Mouse (Mus musculus) kidney, adult 2 months (tissue): ENCODE measurements around the gene Dpm1. TPM values are rescaled to one million over a fixed set of nuclear protein-coding genes. Genes with fewer than 3 reads are reported as not detected.

Source experiments
- DNase-seq: peaks from one replicate; pipeline ENCODE4 v3.0.0; 2021
- H3K27ac ChIP-seq: fragments of 200-500 bp; 2 replicates; pipeline ENCODE4 v1.5.1; 2012; ENCODE audit warnings: low read depth, low read length, control low read depth, inconsistent platforms; ENCODE audit not compliant: insufficient read depth
- H3K27me3 ChIP-seq: fragments of 200-500 bp; replicated peaks from 2 replicates; pipeline ENCODE4 v1.6.1; 2012; ENCODE audit warnings: mild to moderate bottlenecking, moderate library complexity, low read length, inconsistent platforms; ENCODE audit not compliant: control insufficient read depth, insufficient read depth
- H3K36me3 ChIP-seq: fragments of 200-500 bp; 2 replicates; pipeline ENCODE4 v1.6.1; 2012; ENCODE audit warnings: mild to moderate bottlenecking, moderate library complexity, low read length, inconsistent platforms; ENCODE audit not compliant: control insufficient read depth, insufficient read depth
- H3K4me1 ChIP-seq: fragments of 200-500 bp; 2 replicates; pipeline ENCODE4 v1.6.1; 2011; ENCODE audit warnings: low read length; ENCODE audit not compliant: control insufficient read depth, insufficient read depth
- H3K4me3 ChIP-seq: fragments of 200-500 bp; 2 replicates; pipeline ENCODE4 v1.5.1; 2011; ENCODE audit warnings: mild to moderate bottlenecking, low read depth, low read length, control low read depth; ENCODE audit not compliant: insufficient read depth
- CTCF ChIP-seq: fragments of 200-500 bp; conservative IDR thresholded peaks from 2 replicates; pipeline ENCODE4 v1.5.1; 2011; ENCODE audit warnings: low read depth, mild to moderate bottlenecking, control low read depth, low read length, moderate library complexity, mixed read lengths; ENCODE audit not compliant: insufficient read depth, insufficient read length
- POLR2A ChIP-seq: fragments of 200-500 bp; IDR thresholded peaks from one replicate; pipeline ENCODE4 v1.6.1; 2011; ENCODE audit warnings: low read depth, low read length, control low read depth
- WGBS: fragments of 180-500 bp; shearing (Covaris S2); methylation state at CpG from one replicate; pipeline ENCODE4 v1.1.7; 2018; 5-methylcytosine and 5-hydroxymethylcytosine counted together
- polyA plus RNA-seq: library from polyadenylated mRNA; depleted of rRNA; stranded (reverse); fragments of >200 nt; gene quantifications from 2 replicates; pipeline ENCODE4 v1.2.3, GENCODE M21; 2012; rRNA removed

The Dpm1 gene
- polyA plus RNA-seq, 1 experiment, result 36.6 TPM

DNA sequence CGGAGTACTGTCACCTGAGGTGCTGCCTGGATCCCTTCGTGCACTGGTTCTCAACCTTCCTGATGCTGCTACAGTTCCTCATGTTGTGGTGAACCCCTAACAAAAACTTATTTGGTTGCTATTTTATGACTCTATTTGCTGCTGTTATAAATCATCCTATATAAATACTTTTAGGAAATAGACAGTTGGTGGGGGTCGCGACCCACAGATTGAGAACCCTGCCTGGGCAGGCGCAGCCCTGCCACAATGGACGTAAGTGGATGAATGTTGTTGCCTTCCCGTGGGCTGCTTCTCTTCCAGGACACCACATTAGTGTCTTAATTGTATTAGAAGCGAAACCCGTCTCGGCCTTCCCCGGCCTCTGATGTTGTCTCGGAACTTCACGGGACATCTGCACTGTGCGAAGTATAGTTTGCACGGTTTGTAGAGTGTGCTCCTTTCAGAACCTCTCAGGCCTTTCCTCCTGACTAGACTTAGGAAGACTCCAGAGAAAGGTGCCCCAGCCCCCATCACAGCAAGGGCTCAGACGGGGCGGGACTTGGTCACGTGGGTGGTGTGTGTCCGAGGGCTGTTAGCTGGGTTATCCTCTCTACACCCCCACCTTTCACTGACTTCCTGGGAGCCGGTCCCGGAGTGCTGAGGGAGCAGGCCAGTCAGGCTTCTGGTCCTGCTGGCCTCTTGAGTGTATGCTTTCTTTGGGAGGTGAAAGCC is 63.5 kb downstream of the Dpm1 start:
- Histone ChIP-seq H3K4me1 (peaks cover 17% of the 10 kb centered on the region; the same call in 1 of the 2 replicates), H3K27me3 (no peaks in the 10 kb centered on the region), H3K27ac (no peak overlapping the region), H3K4me3 (no peak overlapping the region), H3K36me3 (no peaks in the 10 kb centered on the region)
- 51% methylated on average over 21 of the region's 21 CpGs for WGBS
- peak; percentile 73 for DNase-seq
- TF ChIP-seq CTCF (no peak), POLR2A (no peak)

DNA sequence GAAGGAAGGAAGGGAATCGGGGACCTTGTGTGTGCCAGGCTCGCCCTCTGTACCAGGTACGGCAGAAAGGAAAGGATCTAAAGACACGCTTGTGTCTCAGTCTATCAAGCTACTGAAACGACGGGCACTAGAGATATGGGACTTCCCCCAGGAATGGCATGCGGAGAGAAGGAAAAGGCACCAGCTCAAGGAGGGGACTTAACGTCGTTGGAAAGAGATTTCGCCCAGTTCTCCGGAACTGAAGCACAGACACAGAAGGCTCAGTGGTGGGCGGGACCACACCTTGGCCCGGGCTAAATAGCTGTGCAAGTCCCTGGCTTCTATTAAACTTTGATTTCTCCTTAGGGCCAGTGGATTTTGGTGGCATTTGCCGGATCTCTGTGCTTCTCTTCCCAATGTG is 68.4 kb downstream of the Dpm1 start:
- no peak overlapping the region for H3K4me3 ChIP-seq
- no peak overlapping the region for H3K27ac ChIP-seq
- WGBS, result 11% methylated on average over 14 of the region's 14 CpGs
- H3K27me3 ChIP-seq, result no peaks in the 10 kb centered on the region
- TF ChIP-seq POLR2A, result no peak
- no peak for TF ChIP-seq CTCF
- no peaks in the 10 kb centered on the region for H3K36me3 ChIP-seq
- H3K4me1 ChIP-seq, result peaks cover 14% of the 10 kb centered on the region; the same call in 1 of the 2 replicates
- DNase-seq, result peak; percentile 48

DNA sequence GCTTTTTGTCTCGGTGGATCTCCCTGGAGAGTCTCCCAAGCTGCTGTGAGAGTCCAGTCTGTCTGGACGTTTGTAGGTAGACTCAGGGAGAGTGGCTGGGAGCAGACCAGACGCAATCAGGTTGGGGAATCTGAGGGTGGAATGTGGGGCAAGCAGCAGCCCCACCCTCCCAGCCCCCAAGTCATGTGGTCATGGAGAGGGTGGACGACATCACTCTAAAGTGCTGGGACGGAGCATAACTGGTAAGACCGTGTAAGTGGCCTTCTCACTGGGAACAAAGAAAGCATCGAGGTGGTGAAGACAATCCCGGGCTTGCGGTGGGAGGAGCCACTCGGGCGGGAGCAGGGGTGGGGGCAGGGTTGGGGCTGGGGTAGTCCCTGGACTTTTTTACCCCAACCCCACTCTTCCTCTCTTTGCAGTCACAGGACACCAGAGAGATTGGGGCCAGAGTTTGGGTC is 68.8 kb downstream of the Dpm1 start:
- Histone ChIP-seq H3K36me3 (no peaks in the 10 kb centered on the region), H3K4me3 (no peak overlapping the region), H3K27ac (no peak overlapping the region), H3K27me3 (no peaks in the 10 kb centered on the region), H3K4me1 (peaks cover 13% of the 10 kb centered on the region; the same call in 1 of the 2 replicates)
- WGBS, result 18% methylated on average over 11 of the region's 11 CpGs
- TF ChIP-seq CTCF, result no peak
- no peak for DNase-seq

DNA sequence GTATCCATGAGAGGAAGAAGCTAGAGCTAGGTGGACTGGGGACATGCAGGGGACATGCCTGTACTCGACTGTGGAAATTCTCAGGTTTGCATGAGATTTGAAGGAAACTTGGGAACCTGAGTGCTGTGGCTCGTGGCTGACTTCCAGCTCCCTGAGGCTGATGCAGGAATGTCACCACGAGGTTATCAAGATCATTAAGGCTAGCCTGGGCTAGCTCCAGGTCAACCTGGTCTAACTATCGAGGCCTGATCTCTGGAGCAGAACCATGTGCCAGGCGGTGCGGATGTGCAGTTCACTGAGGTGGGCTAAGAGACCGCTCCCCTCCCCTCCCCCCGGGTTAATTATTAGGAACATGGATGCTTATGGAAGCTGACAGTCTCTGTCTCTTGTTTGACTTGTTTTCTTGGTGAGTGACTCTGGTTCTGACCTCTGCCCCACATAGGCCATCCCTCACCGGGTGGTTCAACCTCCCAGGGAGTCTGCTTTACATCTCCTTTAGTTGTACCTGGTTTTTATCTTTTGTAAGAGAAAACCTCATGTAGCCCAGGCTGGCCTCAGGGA is 69.9 kb downstream of the Dpm1 start:
- no peak overlapping the region for H3K27ac ChIP-seq
- 69% methylated on average over 9 of the region's 9 CpGs for WGBS
- no peaks in the 10 kb centered on the region for H3K36me3 ChIP-seq
- peak; percentile 23 for DNase-seq
- no peaks in the 10 kb centered on the region for H3K27me3 ChIP-seq
- peaks cover 19% of the 10 kb centered on the region; the same call in 1 of the 2 replicates for H3K4me1 ChIP-seq
- TF ChIP-seq CTCF (no peak), POLR2A (no peak)
- H3K4me3 ChIP-seq, result no peak overlapping the region

Other genes with a start within 250 kb of the Dpm1 start
- gene Ripor3, start 220.0 kb downstream of the Dpm1 start, polyA plus RNA-seq, result 12.3 and 13.0 TPM in 2 replicates
- gene Pard6b, start 149.6 kb downstream of the Dpm1 start, polyA plus RNA-seq, result 41.0 and 44.4 TPM in 2 replicates
- gene Adnp, start 23.5 kb downstream of the Dpm1 start, polyA plus RNA-seq, result 14.9 and 15.8 TPM in 2 replicates
- 3.4 and 8.5 TPM in 2 replicates for gene Gm20716, start 227 bp downstream of the Dpm1 start, polyA plus RNA-seq
- gene Mocs3, start within 50 bp of the Dpm1 start, polyA plus RNA-seq, result 9.3 and 14.8 TPM in 2 replicates
- 0.77 and 0.95 TPM in 2 replicates for gene Kcng1, start 51.1 kb upstream of the Dpm1 start, polyA plus RNA-seq